Mouse (Mus musculus) forebrain, embryonic 16.5 days (tissue): ENCODE data around the gene Gm20388. TPM values are rescaled to one million over a fixed set of nuclear protein-coding genes. Genes with fewer than 3 reads are reported as not detected.
A peak's percentile ranks its signal among the peaks of the same experiment; 100 is the strongest.

Experiments
- ATAC-seq: fragments of 200-750 bp; cut with Nextera tagmentation; 2 replicates; pipeline ENCODE4 v1.8.0; 2017; ENCODE audit warnings: mild to moderate bottlenecking, moderate library complexity
- H3K27ac ChIP-seq: fragments of 300-500 bp; sonication (generic); 2 replicates; pipeline ENCODE4 v1.5.1; 2014; ENCODE audit warnings: low read length, control low read depth
- H3K27me3 ChIP-seq: fragments of 300-500 bp; sonication (generic); replicated peaks from 2 replicates; pipeline ENCODE4 v1.6.1; 2014; ENCODE audit warnings: low read length; ENCODE audit not compliant: control insufficient read depth, insufficient read depth
- H3K36me3 ChIP-seq: fragments of 300-500 bp; sonication (generic); 2 replicates; pipeline ENCODE4 v1.6.1; 2014; ENCODE audit not compliant: control insufficient read depth, insufficient read depth
- H3K4me1 ChIP-seq: fragments of 300-500 bp; sonication (generic); replicated peaks from 2 replicates; pipeline ENCODE4 v1.6.1; 2014; ENCODE audit warnings: low read length; ENCODE audit not compliant: control insufficient read depth, insufficient read depth
- H3K4me2 ChIP-seq: fragments of 300-500 bp; sonication (generic); 2 replicates; pipeline ENCODE4 v1.6.1; 2014; ENCODE audit warnings: mild to moderate bottlenecking, low read length, control low read depth
- H3K4me3 ChIP-seq: fragments of 300-500 bp; sonication (generic); replicated peaks from 2 replicates; pipeline ENCODE4 v1.5.1; 2014; ENCODE audit warnings: mild to moderate bottlenecking, low read length, control low read depth
- H3K9ac ChIP-seq: fragments of 300-500 bp; sonication (generic); replicated peaks from 2 replicates; pipeline ENCODE4 v1.6.1; 2014; ENCODE audit warnings: low read depth, low read length, control low read depth
- H3K9me3 ChIP-seq: fragments of 300-500 bp; sonication (generic); 2 replicates; pipeline ENCODE4 v1.6.1; 2016; ENCODE audit warnings: low read length; ENCODE audit not compliant: control insufficient read depth
- WGBS: fragments of 180-500 bp; shearing (Covaris S2); extraction: QIAGEN DNeasy Blood & Tissue Kit; methylation state at CpG from one replicate; pipeline ENCODE4 v1.1.7; 2014; 5-methylcytosine and 5-hydroxymethylcytosine counted together
- polyA plus RNA-seq: library from polyadenylated mRNA; unstranded; fragments of >200 nt; fragmentation: Nextera tagmentation; extraction: Ambion mirVana; gene quantifications from 2 replicates; pipeline ENCODE4 v1.2.1, GENCODE M21; 2015

The Gm20388 gene
- polyA plus RNA-seq, 1 experiment from 2014 or later, result 4.7 TPM

DNA sequence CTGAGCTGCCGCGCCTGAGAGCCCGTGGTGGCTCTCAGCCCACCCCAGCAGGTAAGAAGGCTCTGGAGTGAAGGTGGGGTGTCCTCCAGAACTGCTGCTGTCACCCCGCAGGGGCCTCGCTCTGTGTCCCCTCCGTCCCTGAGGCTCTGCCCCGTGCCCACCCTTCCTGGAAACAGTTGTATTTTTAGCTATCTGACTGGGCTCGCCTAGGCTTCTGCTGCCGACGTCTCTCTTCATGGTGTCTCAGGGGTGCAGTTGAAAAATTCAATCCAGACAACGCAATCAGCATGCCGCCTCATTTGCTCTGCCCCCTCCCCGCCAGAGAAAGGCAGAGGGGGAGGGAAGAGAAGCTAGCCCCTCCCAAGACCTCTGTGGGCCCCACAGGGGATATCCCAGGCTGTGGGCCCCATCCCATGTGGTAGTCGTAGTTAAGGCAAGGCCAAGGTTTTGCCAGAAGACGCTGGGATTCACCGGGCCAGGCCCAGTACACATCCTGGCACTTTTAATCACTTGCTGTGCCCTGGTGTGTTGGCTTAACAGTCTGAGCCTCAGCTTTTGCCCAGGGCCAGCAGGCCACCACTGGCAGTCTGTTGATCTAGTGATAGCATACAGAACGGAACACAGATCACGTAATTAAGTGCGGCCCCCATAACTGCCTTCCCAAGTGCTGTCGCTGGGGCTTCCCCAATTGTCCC is 645.7 kb downstream of the Gm20388 start:
- Histone ChIP-seq H3K4me3 (no peak overlapping the region), H3K9me3 (no peaks in the 10 kb centered on the region), H3K4me1 (peaks cover 88% of the 10 kb centered on the region), H3K36me3 (no peaks in the 10 kb centered on the region), H3K4me2 (no peak overlapping the region; the same call in 1 of the 2 replicates), H3K27ac (peak overlapping the region; percentile 78), H3K9ac (peak overlapping the region; percentile 41), H3K27me3 (no peaks in the 10 kb centered on the region)
- WGBS, result 49% methylated on average over 20 of the region's 20 CpGs
- no peak for ATAC-seq

DNA sequence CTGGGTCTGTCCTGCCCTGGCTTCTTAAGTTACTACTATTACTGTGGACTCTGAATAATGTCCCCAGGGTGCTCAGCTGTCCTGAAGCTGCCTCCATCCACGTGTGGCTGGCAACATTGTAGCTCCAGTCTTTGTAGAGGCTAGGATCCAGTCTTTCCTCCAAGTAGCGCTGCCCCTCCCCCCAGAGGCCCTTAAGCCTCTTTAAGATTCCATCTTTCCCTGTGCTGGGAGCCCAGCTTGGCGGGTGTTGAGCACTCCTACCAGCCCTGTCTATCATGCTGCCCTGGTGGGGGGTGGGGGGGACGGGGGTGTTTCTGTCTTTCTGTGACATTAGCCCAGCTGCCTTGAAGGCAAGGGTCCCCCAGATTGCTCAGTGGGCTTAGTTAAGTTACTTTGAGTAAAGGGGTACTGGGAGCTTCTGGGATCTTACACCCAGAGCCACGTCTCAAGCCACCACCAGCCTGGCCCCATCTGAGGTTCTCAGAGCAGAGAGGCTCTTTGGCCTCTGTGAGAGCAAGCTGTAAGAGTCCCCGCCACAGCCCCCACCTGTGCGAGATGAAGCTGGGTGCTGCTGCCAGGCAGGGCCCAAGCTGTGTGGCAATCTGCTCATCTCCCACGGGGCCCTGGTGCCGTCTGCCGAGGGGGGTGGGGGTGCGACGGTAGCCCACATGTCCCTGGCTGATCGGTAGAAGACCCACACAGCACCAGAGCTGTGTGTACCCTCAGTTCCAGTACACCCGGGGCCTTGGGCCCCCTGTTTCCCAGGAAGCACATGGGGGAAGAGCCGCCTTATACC is 646.7 kb downstream of the Gm20388 start:
- ATAC-seq, result peak; percentile 57
- no peak overlapping the region for H3K4me2 ChIP-seq
- H3K36me3 ChIP-seq, result no peaks in the 10 kb centered on the region
- no peaks in the 10 kb centered on the region for H3K9me3 ChIP-seq
- H3K4me1 ChIP-seq, result peaks cover 88% of the 10 kb centered on the region
- H3K27me3 ChIP-seq, result no peaks in the 10 kb centered on the region
- WGBS, result 26% methylated on average over 15 of the region's 15 CpGs
- 0 out of 2 replicates have a peak overlapping the region, but pooled peaks have one; percentile 19 for H3K9ac ChIP-seq
- no peak overlapping the region for H3K4me3 ChIP-seq
- H3K27ac ChIP-seq, result peak overlapping the region; percentile 78

DNA sequence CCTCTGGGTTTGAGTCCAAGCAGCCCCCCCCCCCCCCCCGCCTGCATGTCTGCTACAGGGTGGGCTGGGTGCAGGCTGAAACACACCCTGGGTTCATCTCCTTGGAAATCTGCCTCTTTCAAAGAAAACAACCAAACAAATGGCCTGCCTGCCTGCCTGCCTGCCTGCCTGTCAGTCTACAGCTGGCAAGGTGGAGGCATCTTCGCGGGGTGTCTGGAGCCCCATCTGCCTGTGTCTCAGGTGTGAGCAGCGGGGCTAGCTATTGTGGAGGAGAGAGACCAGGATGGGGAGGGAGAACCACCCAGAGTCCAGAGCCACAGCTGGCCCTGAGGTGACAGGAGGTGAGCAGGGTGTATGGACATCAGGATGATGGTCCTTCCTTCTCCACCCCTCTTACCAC is 647.5 kb downstream of the Gm20388 start:
- Histone ChIP-seq H3K4me1 (peaks cover 88% of the 10 kb centered on the region), H3K9me3 (no peaks in the 10 kb centered on the region), H3K9ac (no peak overlapping the region), H3K4me3 (no peak overlapping the region), H3K36me3 (no peaks in the 10 kb centered on the region), H3K4me2 (no peak overlapping the region), H3K27me3 (no peaks in the 10 kb centered on the region), H3K27ac (peak overlapping the region; percentile 78)
- WGBS, result 54% methylated on average over 4 of the region's 4 CpGs
- ATAC-seq, result no peak

DNA sequence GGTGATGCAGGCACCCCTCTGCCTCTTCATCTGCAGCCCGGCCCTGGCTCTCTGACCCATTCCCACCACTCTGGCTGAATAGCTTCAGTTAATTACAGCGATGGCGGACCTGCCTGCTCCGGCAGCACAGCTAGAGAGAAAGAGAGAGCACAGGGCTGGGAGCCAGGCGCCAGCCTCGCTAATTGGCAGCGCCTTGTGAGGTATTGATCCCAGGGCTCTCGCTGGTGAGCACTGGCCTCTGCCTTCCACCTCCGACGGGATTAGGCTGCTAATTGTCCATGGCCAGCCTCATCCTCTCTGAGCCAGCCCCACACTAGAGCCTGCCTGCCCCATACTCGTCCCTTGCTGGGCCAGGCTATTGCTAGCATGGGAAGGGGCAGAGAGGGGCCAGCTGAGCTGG is 649.0 kb downstream of the Gm20388 start:
- Histone ChIP-seq H3K27ac (peak overlapping the region; percentile 65), H3K9ac (peak overlapping the region; percentile 41), H3K27me3 (no peaks in the 10 kb centered on the region), H3K4me2 (peak overlapping the region; percentile 6; the same call in 1 of the 2 replicates), H3K9me3 (no peaks in the 10 kb centered on the region), H3K4me3 (no peak overlapping the region), H3K4me1 (peaks cover 99% of the 10 kb centered on the region), H3K36me3 (no peaks in the 10 kb centered on the region)
- 13% methylated on average over 11 of the region's 11 CpGs for WGBS
- peak; percentile 46 for ATAC-seq

DNA sequence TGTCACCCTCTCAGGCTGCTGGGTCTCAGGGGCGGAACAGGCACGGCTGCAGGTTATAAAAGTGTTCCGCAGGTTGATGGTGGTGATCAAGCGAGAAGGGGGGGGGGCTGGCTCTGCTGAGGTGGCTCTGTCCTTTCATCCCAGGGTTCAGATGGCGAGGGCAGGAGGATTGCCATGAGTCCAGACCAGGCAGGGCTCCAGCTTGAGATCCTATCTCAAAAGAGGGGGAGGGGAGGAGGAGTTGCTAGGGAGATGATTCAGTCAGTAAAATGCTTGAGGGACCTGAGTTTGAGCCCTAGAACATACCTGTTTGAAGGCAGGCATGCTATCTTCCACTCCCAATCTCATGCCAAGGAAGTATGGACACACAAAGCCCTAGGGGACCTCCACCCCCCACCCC is 649.9 kb downstream of the Gm20388 start:
- 77% methylated on average over 5 of the region's 5 CpGs for WGBS
- H3K4me2 ChIP-seq, result no peak overlapping the region
- H3K9ac ChIP-seq, result no peak overlapping the region
- H3K36me3 ChIP-seq, result no peaks in the 10 kb centered on the region
- no peak overlapping the region for H3K27ac ChIP-seq
- H3K27me3 ChIP-seq, result no peaks in the 10 kb centered on the region
- H3K4me1 ChIP-seq, result peaks cover 100% of the 10 kb centered on the region
- H3K4me3 ChIP-seq, result no peak overlapping the region
- ATAC-seq, result no peak
- H3K9me3 ChIP-seq, result no peaks in the 10 kb centered on the region

DNA sequence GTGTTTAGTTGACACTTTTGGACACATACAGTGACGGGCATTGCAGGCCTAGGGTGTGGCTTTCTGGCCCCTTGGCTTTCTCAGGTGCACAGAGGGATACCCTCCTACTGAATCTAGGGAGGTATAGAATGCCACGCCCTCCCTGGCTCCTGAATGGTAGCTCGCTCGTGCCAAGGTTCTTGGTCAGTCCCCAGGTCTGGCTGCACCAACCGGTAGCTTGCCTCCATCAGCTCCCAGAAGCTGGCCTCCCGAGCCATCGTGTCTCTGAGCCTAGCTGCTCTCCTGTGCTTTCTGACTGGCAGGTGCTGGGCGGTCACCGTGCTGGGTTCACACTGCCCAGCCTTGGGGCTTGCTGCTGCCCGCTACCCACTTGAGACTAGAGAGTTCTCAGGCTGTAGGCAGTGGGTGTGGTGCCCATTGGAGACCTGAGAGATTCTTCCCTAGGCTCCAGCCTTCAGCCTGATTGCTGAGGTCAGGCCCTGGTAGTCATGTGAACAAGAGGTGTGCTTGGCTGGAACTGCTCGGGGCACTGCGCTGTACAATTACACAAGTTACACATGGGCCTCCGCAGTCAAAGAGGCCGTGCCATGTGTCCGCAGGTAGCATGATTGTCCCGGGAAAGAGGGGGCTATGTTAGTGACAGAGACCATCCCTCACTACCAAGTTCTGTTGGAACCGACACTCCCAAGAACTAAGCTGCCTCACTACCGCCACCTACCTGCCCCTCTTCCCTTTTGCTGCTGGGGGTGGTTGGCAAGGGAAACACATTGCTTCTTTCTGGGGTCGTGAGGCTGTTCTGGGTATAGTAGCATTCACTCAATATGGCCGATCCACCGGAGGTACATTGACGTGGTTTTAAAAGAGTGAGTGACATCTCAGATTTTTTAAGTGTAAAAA is 651.1 kb downstream of the Gm20388 start:
- Histone ChIP-seq H3K9me3 (no peaks in the 10 kb centered on the region), H3K27me3 (no peaks in the 10 kb centered on the region), H3K36me3 (no peaks in the 10 kb centered on the region), H3K4me1 (peaks cover 97% of the 10 kb centered on the region), H3K9ac (no peak overlapping the region), H3K27ac (no peak overlapping the region), H3K4me3 (no peak overlapping the region), H3K4me2 (no peak overlapping the region)
- 76% methylated on average over 22 of the region's 22 CpGs for WGBS
- ATAC-seq, result no peak

DNA sequence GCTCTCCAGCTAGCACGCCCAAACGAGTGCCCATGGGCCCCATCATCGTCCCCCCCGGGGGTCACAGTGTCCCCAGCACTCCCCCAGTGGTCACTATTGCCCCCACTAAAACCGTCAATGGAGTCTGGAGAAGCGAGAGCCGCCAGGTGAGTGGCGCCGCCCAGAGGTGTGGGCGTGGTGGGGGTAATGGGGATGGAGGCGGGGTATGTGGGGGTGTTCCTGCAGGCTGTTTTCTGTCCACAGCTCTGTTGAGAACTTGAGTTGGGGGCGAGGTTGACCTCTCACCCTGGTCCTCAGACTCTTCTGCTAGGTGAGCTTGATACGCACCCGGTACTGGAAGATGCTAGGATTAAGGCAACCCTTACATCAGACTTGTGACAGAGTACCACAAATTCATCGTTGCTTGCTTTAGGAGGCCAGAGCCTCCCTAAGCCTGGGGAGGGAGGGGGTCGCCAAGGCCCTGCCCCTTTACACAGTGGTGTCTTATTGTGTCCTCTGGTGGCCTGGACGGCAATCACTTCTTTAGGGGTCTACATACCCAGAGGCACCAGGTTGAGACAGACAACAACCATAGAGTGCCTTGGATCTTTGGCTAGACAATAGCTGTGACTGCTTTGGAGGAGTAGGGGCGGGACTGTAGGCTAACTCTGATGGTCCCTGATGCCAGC is 652.2 kb downstream of the Gm20388 start:
- H3K9me3 ChIP-seq, result no peaks in the 10 kb centered on the region
- peak overlapping the region; percentile 52 for H3K27ac ChIP-seq
- H3K4me2 ChIP-seq, result no peak overlapping the region
- 69% methylated on average over 18 of the region's 18 CpGs for WGBS
- H3K27me3 ChIP-seq, result no peaks in the 10 kb centered on the region
- H3K9ac ChIP-seq, result no peak overlapping the region
- H3K36me3 ChIP-seq, result peaks cover 6% of the 10 kb centered on the region
- ATAC-seq, result no peak
- peaks cover 88% of the 10 kb centered on the region for H3K4me1 ChIP-seq
- no peak overlapping the region for H3K4me3 ChIP-seq

DNA sequence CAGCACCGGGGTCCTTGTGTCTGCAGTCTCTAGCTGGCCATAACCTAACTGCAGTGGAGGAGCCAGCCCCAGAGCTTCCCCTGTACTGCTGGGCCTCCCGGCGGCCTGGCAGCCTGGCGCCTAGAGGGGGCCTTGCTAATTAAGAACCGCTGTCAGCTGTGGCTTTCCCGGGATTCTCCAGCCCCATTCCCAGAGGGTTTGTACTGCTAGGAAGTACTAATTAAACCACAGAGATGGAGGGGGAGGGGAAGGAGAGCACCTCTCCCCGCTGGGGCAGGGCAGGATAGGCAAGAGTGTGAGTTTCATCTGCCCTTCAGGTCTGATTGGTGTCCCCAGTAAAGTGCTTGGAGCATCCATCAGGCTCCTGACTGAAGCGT is 652.7 kb downstream of the Gm20388 start:
- peak overlapping the region; percentile 52 for H3K27ac ChIP-seq
- ATAC-seq, result peak; percentile 31; the same call in 1 of the 2 replicates
- H3K4me3 ChIP-seq, result no peak overlapping the region
- H3K9ac ChIP-seq, result peak overlapping the region; percentile 11; the same call in 1 of the 2 replicates
- H3K4me1 ChIP-seq, result peaks cover 83% of the 10 kb centered on the region
- 4% methylated on average over 8 of the region's 8 CpGs for WGBS
- H3K9me3 ChIP-seq, result no peaks in the 10 kb centered on the region
- no peaks in the 10 kb centered on the region for H3K27me3 ChIP-seq
- peaks cover 11% of the 10 kb centered on the region for H3K36me3 ChIP-seq
- no peak overlapping the region for H3K4me2 ChIP-seq
